Mouse (Mus musculus) stomach, postnatal 0 days (tissue): ENCODE data around the gene Wipf1.

Experiments
- CTCF ChIP-seq: IDR thresholded peaks from 2 replicates; pipeline ENCODE4 v1.5.1; 2016; ENCODE audit warnings: antibody characterized with exemption, low read depth, mild to moderate bottlenecking, moderate library complexity
- EP300 ChIP-seq: optimal IDR thresholded peaks from 2 replicates; pipeline ENCODE3; 2016; ENCODE audit warnings: antibody characterized with exemption

GRCm38 (mm10) chr2:73572539-73573372 lies 43.2 kb upstream of the Wipf1 start:
- peak; percentile 93 for TF ChIP-seq CTCF
- no peak for TF ChIP-seq EP300
